Mouse (Mus musculus): ENCODE measurements around the gene 2700097O09Rik. TPM values are rescaled to one million over a fixed set of nuclear protein-coding genes. Genes with fewer than 3 reads are reported as not detected.

Gene 2700097O09Rik
- polyA plus RNA-seq, 1 experiment: 0.54 TPM

DNA sequence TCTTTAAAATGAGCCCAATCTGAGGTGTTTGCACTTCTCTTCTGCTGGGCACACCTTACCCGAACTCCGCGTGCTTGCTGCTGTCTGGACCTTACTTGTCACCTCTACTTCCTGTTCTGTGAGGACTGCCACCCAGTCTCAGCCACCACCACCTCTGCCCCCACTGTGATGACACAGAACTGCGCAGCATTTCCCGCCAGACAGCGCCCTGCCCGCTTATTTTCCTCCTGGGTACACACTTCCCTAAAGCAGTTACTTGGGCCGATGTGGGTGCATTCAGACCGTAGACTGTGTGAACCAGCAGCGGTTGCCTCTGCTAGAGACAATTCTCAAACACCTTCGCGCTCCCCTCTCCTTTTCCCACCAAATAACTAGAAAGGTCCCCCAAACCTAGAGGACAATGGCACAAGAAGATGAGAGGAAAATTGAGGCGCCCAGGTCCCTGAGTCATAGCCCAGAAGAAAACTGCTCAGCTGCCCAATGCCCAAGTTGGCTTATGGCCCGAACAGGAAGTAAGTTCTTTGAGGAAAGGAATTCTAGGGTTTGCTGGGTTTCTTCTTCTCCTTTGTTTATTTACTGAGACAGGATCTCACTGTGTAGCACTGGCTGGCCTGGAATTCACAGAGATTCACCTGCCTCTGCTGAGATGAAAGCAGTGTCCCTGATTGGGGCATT is 80.8 kb downstream of the 2700097O09Rik start:
- TF ChIP-seq GATA1 (IDR thresholded peaks at IDR 0.05; ENCODE audit: low read length): no peak

- no peak for TF ChIP-seq GATA1 (IDR thresholded peaks at IDR 0.05; ENCODE audit: low read length)
Observed at GRCm38 (mm10) chr12:54998411-54998810, 81.5 kb downstream of the 2700097O09Rik start.

DNA sequence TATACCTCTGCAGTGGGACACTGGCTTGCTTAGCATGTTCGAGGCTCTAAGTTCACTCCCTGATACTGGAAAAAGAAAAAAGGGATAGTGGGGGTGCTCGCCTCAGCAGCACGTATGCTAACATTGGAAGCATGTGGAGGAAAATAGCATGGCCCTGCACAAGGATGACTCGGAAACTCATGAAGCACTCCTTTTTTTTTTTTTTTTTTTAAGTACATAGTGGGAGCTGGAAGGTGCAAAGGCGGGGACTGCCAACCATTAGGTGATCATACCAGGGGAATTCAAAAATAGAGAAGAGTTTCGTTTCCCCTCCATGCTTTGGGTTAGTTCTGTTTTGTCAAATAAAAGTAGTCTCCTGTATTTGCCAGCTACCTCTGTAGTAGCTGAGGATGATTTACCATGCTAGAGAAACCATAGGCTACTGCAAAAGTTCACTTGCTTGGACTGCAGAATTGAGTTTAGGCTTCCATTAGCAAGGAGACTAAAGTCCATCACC is 82.9 kb downstream of the 2700097O09Rik start:
- TF ChIP-seq GATA1 (IDR thresholded peaks at IDR 0.05; ENCODE audit: low read length): no peak

GRCm38 (mm10) chr12:54995965-54996364 is 83.9 kb downstream of the 2700097O09Rik start:
- TF ChIP-seq GATA1 (IDR thresholded peaks at IDR 0.05; ENCODE audit: low read length): no peak

Other genes with a start within 250 kb of the 2700097O09Rik start
- gene Cfl2, start 217.2 kb downstream of the 2700097O09Rik start, polyA plus RNA-seq (2012): 2.4 and 3.3 TPM in 2 replicates
- 0.99 TPM in 1 of 2 replicates, not detected in the other for gene Gm20403, start 93.6 kb downstream of the 2700097O09Rik start, polyA plus RNA-seq (2012)
- 26.2 and 31.0 TPM in 2 replicates for gene Baz1a, start 65.8 kb downstream of the 2700097O09Rik start, polyA plus RNA-seq (2012)
- gene Srp54a, start 152 bp upstream of the 2700097O09Rik start, polyA plus RNA-seq (2012): 32.2 and 38.7 TPM in 2 replicates
- 8.3 and 12.5 TPM in 2 replicates for gene Fam177a, start 44.4 kb upstream of the 2700097O09Rik start, polyA plus RNA-seq (2012)
- 63.1 and 101 TPM in 2 replicates for gene Srp54b, start 75.0 kb upstream of the 2700097O09Rik start, polyA plus RNA-seq (2012)
- gene 1700047I17Rik2, start 119.5 kb upstream of the 2700097O09Rik start, polyA plus RNA-seq (2012): not detected in 2 replicates
- 0.48 and 0.64 TPM in 2 replicates for gene Srp54c, start 150.1 kb upstream of the 2700097O09Rik start, polyA plus RNA-seq (2012)
- gene 1110008L16Rik, start 219.5 kb upstream of the 2700097O09Rik start, polyA plus RNA-seq (2012): 1.0 and 1.5 TPM in 2 replicates
- 0.78 and 0.85 TPM in 2 replicates for gene Ppp2r3c, start 222.9 kb upstream of the 2700097O09Rik start, polyA plus RNA-seq (2012)